In genomic region chr10:23031491-23032126, GRCm38 (mm10) we compare ENCODE assay signal across 25 mouse cellular contexts.
DNase-seq lines count a peak whose midpoint lies in the region; ATAC-seq and TF ChIP-seq lines count a peak whose summit lies in the region.
"Had no signal": no experiment of that assay in that cellular context is flagged by ENCODE, and none has a peak within 500 bp of the region (broad histone marks: within the 10 kb centered on the region; RNA-seq: fewer than 3 reads in every experiment).

No protein-coding gene starts in this region.

- no peak for TF ChIP-seq CTCF in lung, embryonic 14.5 days (IDR thresholded peaks at IDR 0.05; ENCODE audit: low read depth)
- no peak for TF ChIP-seq CTCF in lung, adult 2 months (IDR thresholded peaks at IDR 0.05; ENCODE audit: insufficient read depth, low read length)
- TF ChIP-seq CTCF in layer of hippocampus, adult 2 months (conservative IDR thresholded peaks at IDR 0.05), result no peak

- no peak overlapping the region for H3K9ac ChIP-seq in lung, embryonic 14.5 days
- H3K9ac ChIP-seq in lung, embryonic 16.5 days (ENCODE audit: low read length), result no peak overlapping the region
- H3K9ac ChIP-seq: embryonic facial prominence, embryonic 12.5 days; forebrain, embryonic 13.5 days had no signal

- ATAC-seq in lung, embryonic 14.5 days (ENCODE audit: insufficient read depth), result peak; percentile 31; the same call in 1 of the 2 replicates
- ATAC-seq in lung, embryonic 16.5 days (ENCODE audit: low read depth), result peak; percentile 93
- ATAC-seq in inflammation-experienced regulatory T-cells, adult 6 months, result no peak
- ATAC-seq: activated CD4-positive, CD25-positive, alpha-beta regulatory T cell, adult 4 months; CD4-positive, CD25-positive, alpha-beta regulatory T cell, adult 4 months; forebrain, embryonic 13.5 days; Patski had no signal

- DNase-seq in lung, embryonic 14.5 days, result peak; percentile 44
- DNase-seq in lung, postnatal 14 days, result no peak
- DNase-seq in lung, adult 2 months, result no peak
- DNase-seq in lung, postnatal 25 days (ENCODE audit: low spot score), result peak; percentile 10
- DNase-seq in lung, postnatal 4 days, result peak; percentile 16 to 40
- no peak for DNase-seq in layer of hippocampus, adult 2 months (ENCODE audit: low spot score in 2 of 2)
- DNase-seq: adrenal gland, adult 8-10 months; adrenal gland, postnatal 14 days; adrenal gland, postnatal 36 days; B cell, adult 2 months; cerebellum, adult 11-12 months; cerebellum, adult 2 months; cerebellum, adult 9-10 months; cerebellum, postnatal 10 days; cerebellum, postnatal 25 days had no signal

- no peak overlapping the region for H3K4me2 ChIP-seq in lung, embryonic 14.5 days
- H3K4me2 ChIP-seq in lung, embryonic 16.5 days (ENCODE audit: low read depth, low read length), result no peak overlapping the region
- H3K4me2 ChIP-seq: embryonic facial prominence, embryonic 12.5 days; forebrain, embryonic 13.5 days had no signal

- H3K36me3 ChIP-seq in lung, embryonic 14.5 days (ENCODE audit: insufficient read depth), result no peaks in the 10 kb centered on the region
- no peaks in the 10 kb centered on the region for H3K36me3 ChIP-seq in lung, embryonic 16.5 days (ENCODE audit: control insufficient read depth, insufficient read depth, low read length)
- H3K36me3 ChIP-seq: embryonic facial prominence, embryonic 10.5 days; embryonic facial prominence, embryonic 12.5 days; G1E had no signal

- H3K4me1 ChIP-seq in lung, embryonic 14.5 days (ENCODE audit: insufficient read depth), result no peaks in the 10 kb centered on the region
- peaks cover 3% of the 10 kb centered on the region; the same call in 1 of the 2 replicates for H3K4me1 ChIP-seq in lung, embryonic 16.5 days (replicated peaks; ENCODE audit: control insufficient read depth, insufficient read depth, low read length)
- no peaks in the 10 kb centered on the region; the same call in 1 of the 2 replicates for H3K4me1 ChIP-seq in lung, adult 2 months (ENCODE audit: control insufficient read depth, insufficient read depth, low read length)
- H3K4me1 ChIP-seq: embryonic facial prominence, embryonic 10.5 days; embryonic facial prominence, embryonic 12.5 days; forebrain, embryonic 13.5 days had no signal

- H3K4me3 ChIP-seq in lung, embryonic 14.5 days (ENCODE audit: low read depth, low read length), result no peak overlapping the region
- H3K4me3 ChIP-seq in lung, embryonic 16.5 days (ENCODE audit: low read length), result no peak overlapping the region
- H3K4me3 ChIP-seq in lung, adult 2 months (replicated peaks; ENCODE audit: extremely low read depth, low read depth, low read length), result no peak overlapping the region
- H3K4me3 ChIP-seq in layer of hippocampus, adult 2 months, result no peak overlapping the region
- H3K4me3 ChIP-seq: embryonic facial prominence, embryonic 10.5 days; embryonic facial prominence, embryonic 12.5 days; forebrain, embryonic 13.5 days had no signal

- TF ChIP-seq POLR2A in lung, adult 2 months (IDR thresholded peaks at IDR 0.05; ENCODE audit: borderline replicate concordance, extremely low read depth, low read depth, low read length), result no peak

- H3K27me3 ChIP-seq in lung, embryonic 14.5 days (ENCODE audit: insufficient read depth, low read length), result no peaks in the 10 kb centered on the region
- H3K27me3 ChIP-seq in lung, embryonic 16.5 days (ENCODE audit: control insufficient read depth, insufficient read depth, low read depth, low read length), result no peaks in the 10 kb centered on the region
- H3K27me3 ChIP-seq: CH12.LX; embryonic facial prominence, embryonic 12.5 days; forebrain, embryonic 13.5 days had no signal

- H3K9me3 ChIP-seq in lung, embryonic 14.5 days (ENCODE audit: low read depth, low read length), result no peaks in the 10 kb centered on the region
- H3K9me3 ChIP-seq in lung, embryonic 16.5 days (ENCODE audit: control insufficient read depth, low read length), result no peaks in the 10 kb centered on the region
- H3K9me3 ChIP-seq: embryonic facial prominence, embryonic 10.5 days; embryonic facial prominence, embryonic 12.5 days; forebrain, embryonic 13.5 days; G1E had no signal

- WGBS in lung, embryonic 14.5 days, result 49% methylated on average over 4 of the region's 4 CpGs
- 48% methylated on average over 4 of the region's 4 CpGs for WGBS in lung, embryonic 16.5 days
- WGBS in lung, adult 2 months, result 66% methylated on average over 4 of the region's 4 CpGs

- H3K27ac ChIP-seq in lung, embryonic 14.5 days (ENCODE audit: low read depth), result no peak overlapping the region
- H3K27ac ChIP-seq in lung, embryonic 16.5 days (ENCODE audit: low read length), result no peak overlapping the region
- H3K27ac ChIP-seq in layer of hippocampus, adult 2 months, result no peak overlapping the region
- H3K27ac ChIP-seq: embryonic facial prominence, embryonic 10.5 days; embryonic facial prominence, embryonic 12.5 days; forebrain, embryonic 13.5 days had no signal

Comparison
In these comparisons a context has a peak if more than half of its experiments do, and no peak if none do; other contexts are left out.
1. DNase-seq: peak in lung, embryonic 14.5 days (single experiment), lung, postnatal 25 days (single experiment) and lung, postnatal 4 days (2 of 2); none in lung, postnatal 14 days (single experiment), lung, adult 2 months (single experiment) and layer of hippocampus, adult 2 months (0 of 2).